Mouse (Mus musculus) embryo, embryonic 10 days (tissue): Measurements from ENCODE around the gene Wars2.

Experiments
- DNase-seq: peaks from one replicate; pipeline ENCODE4 v3.0.0-alpha.2; 2015; ENCODE audit warnings: low spot score

Gene Wars2

DNA sequence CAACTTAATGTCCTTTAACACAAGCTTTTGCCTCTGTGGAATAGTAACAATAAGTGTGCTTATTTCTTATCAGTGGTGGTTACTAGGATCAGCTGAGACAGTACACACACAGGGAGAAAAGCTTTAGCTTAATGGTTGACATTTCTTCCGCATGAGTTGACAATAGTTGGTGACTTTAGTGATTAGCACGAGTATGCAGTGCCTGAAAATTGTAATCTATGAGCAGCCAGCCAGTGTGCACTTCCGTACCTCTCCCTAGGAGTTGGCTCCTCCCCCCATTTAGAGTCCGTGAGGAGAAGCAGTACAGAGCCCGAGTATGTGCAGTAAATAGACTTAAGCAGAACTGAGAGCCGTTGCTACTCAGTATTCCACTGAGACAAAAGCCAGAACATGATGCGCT lies 123.8 kb downstream of the Wars2 start:
- no peak for DNase-seq

DNA sequence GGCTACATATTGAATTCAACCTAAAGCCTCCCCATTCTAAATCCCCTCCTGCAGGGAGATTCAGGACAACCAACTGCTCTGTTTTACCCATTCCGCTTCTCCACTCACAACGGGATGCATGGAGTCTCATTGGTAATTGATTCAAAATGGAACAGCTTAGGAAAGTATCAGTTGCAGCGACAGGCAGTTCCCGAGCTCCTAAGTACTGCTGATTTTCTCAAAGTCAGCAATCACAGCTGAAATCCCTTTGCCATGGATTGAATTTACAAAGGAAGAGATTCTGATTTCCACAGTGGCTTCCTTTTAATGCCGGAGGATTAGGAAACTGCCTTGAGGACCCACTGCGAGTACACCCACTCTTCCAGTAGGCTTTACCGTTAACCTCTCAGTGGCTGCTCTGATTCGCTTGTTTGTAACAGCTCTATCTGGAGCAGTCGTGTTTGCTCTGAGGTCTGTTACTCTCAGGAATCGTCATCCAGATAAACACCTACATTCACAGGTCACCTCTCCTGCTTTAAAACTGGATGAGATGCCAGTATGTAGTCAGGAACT lies 126.0 kb downstream of the Wars2 start:
- no peak for DNase-seq

DNA sequence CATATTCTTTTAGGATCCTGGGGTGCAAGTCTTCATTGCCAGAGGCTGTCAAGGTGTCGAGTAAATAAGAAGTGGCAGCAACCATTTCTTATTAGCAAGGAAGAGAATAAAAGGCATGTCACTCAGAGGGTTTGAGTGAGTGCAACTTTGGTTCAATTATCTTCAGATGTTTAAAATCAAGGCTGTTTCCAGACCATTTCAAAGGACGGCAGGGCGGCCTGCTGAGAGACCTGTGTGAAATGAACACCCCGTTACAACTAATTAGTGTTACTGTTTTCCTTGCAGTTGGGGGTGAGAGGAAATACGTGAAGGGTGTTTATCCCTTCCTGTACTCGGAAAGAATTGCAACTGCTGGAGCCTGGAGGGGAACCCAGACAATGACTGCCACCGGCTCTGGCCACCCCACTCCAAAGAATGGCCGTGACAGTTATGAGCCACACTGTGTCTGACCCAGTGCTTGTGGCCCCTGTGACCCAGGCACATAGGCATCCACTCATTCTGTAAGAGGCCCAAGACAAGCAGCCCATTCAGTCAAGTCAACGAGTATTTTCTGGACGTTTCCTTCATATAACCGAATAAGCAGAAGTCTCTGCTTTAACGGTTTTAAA lies 137.2 kb downstream of the Wars2 start:
- DNase-seq: peak; percentile 35

DNA sequence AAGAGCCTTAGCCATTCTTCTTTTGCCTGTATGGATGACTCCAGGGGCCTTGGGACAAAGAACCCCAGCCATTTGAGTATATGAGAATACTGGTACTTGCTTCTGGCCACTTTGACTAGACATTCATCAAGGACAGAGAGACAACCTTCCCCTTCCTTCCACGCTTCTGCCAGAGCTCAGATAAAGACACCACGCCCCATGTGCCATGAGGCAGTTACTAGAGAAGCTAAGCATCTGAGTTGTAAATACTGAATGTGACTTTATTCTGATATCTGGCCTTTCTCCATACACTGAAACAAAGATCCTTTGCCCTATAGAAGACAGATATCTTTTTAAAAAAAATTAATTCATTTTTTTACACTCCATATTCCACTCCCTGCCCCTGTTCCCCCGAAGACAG lies 138.8 kb downstream of the Wars2 start:
- no peak for DNase-seq

DNA sequence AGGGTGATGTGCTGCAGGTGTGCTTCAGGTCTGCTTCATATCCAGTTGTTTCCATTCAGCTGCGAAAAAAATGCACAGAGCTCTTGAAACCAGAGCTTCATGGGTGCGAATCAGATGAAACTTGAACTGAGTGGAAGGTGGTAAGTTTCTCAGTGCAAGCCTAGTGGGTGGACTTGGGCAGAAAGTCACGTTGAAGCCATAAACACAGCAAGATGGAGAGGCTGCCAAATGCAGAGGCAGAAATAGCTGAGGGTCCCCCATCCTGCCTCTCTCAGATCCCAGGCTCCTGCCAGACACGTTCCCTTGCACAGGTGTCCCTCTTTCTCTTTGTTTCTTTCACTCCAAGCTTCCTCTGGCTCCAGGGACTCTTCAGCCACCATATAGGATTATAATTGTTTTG lies 140.6 kb downstream of the Wars2 start:
- DNase-seq: no peak

DNA sequence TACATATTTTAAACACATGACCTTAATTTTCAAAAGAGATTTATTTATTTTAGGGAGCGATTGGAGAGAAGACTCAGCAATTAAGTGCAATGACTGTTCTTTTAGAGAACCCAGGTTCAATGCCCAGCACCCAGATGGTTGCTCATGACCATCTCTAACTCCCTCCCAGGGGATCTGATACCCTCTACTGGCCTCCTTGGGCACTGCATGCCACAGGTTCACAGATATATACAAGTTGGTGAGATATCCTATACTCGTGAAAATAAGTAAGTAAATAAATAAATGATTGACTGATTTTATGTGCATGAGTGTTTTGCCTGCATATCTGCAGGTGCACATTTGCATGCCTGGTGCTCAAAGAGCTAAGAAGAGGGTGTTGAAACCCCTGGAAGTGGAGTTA lies 147.4 kb downstream of the Wars2 start:
- DNase-seq: no peak
